Mouse (Mus musculus): ENCODE measurements around the gene Kdm1b. TPM values are rescaled to one million over a fixed set of nuclear protein-coding genes. Genes with fewer than 3 reads are reported as not detected.

The Kdm1b gene
- total and polyA plus RNA-seq, 3 experiments, result 9.6 to 12.6 TPM; not detected in 1

DNA sequence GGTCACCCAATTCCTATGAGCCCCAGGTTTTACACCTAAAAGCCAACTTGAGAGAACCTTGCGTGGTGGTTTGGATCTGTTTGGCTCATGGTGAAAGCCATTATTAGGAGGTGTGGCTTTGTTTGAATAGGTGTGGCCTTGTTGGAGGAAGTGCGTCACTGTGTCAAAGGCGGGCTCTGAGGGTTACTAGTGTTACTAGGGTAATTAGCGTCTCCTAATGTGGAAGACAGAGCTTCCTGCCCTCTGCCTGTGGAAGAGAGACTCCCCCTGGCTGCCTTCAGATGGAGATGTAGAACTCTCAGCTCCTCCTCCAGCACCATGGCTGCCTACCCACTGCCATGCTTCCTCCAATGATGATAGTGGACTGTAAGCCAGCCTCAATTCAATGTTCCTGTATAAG, 41.7 kb upstream of the Kdm1b start:
- no peak for DNase-seq (ENCODE audit: low read depth, low spot score)
- H3K4me3 ChIP-seq (ENCODE audit: control insufficient read depth in 1 of 2, insufficient read depth in 1 of 2, low read depth in 2 of 2, low read length in 2 of 2), result no peak overlapping the region
- no peaks in the 10 kb centered on the region for H3K79me2 ChIP-seq (ENCODE audit: control insufficient read depth, insufficient read depth, low read length, poor library complexity)
- H3K36me3 ChIP-seq (ENCODE audit: control insufficient read depth in 1 of 2, insufficient read depth in 2 of 2, low read length in 2 of 2), result no peaks in the 10 kb centered on the region
- H3K27ac ChIP-seq (ENCODE audit: control insufficient read depth, low read depth, low read length), result no peak overlapping the region
- H3K9ac ChIP-seq (ENCODE audit: control insufficient read depth, low read depth, low read length, poor library complexity, severe bottlenecking), result no peak overlapping the region
- no peaks in the 10 kb centered on the region for H3K9me3 ChIP-seq (replicated peaks; ENCODE audit: insufficient read depth, low read length)
- H3K4me1 ChIP-seq (ENCODE audit: control insufficient read depth in 1 of 2, insufficient read depth in 2 of 2, low read length in 2 of 2), result no peaks in the 10 kb centered on the region
- H3K27me3 ChIP-seq (ENCODE audit: control insufficient read depth in 1 of 2, insufficient read depth in 2 of 2, low read length in 2 of 2), result no peaks in the 10 kb centered on the region
- TF ChIP-seq MYC (IDR thresholded peaks at IDR 0.05; ENCODE audit: low read depth, low read length) (no peak), TAL1 (IDR thresholded peaks at IDR 0.05; ENCODE audit: low read length) (no peak), GABPA (IDR thresholded peaks at IDR 0.05; ENCODE audit: low read depth, low read length) (no peak), RCOR1 (IDR thresholded peaks at IDR 0.05; ENCODE audit: low read depth, low read length) (no peak), TCF12 (IDR thresholded peaks at IDR 0.05; ENCODE audit: low read depth, low read length) (no peak), EP300 (IDR thresholded peaks at IDR 0.05; ENCODE audit: low read depth in 1 of 2, low read length in 2 of 2) (no peak)

DNA sequence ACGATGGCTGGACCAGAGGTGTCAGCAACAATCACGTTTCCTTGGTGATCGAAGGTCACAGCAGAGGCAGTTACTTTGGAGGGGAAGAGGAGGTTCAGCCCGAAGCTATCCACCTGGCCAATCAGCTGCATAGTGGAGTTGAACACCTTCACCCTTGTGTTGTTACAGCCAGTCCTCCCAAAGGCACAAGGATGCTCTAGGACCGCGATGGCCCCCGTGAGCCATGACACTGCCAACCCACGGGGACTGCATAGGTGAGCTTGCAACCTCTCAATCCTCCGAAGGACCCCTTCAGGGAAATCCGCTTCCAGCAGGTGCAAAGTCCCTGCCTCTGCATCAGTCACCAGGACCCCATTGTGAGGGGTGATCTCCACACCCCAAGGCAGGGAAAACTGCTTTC, 29.6 kb upstream of the Kdm1b start:
- Histone ChIP-seq H3K4me1 (ENCODE audit: control insufficient read depth in 1 of 2, insufficient read depth in 2 of 2, low read length in 2 of 2) (no peaks in the 10 kb centered on the region), H3K79me2 (ENCODE audit: control insufficient read depth, insufficient read depth, low read length, poor library complexity) (no peaks in the 10 kb centered on the region), H3K27me3 (ENCODE audit: control insufficient read depth in 1 of 2, insufficient read depth in 2 of 2, low read length in 2 of 2) (no peaks in the 10 kb centered on the region), H3K9ac (ENCODE audit: control insufficient read depth, low read depth, low read length, poor library complexity, severe bottlenecking) (no peak overlapping the region), H3K27ac (ENCODE audit: control insufficient read depth, low read depth, low read length) (no peak overlapping the region), H3K36me3 (ENCODE audit: control insufficient read depth in 1 of 2, insufficient read depth in 2 of 2, low read length in 2 of 2) (no peaks in the 10 kb centered on the region), H3K9me3 (replicated peaks; ENCODE audit: insufficient read depth, low read length) (no peaks in the 10 kb centered on the region), H3K4me3 (ENCODE audit: control insufficient read depth in 1 of 2, insufficient read depth in 1 of 2, low read depth in 2 of 2, low read length in 2 of 2) (no peak overlapping the region)
- no peak for DNase-seq (ENCODE audit: low read depth, low spot score)
- TF ChIP-seq UBTF (IDR thresholded peaks at IDR 0.05; ENCODE audit: borderline replicate concordance, insufficient read depth, low read depth, low read length) (no peak), RAD21 (IDR thresholded peaks at IDR 0.05; ENCODE audit: low read depth, low read length) (no peak), TAL1 (IDR thresholded peaks at IDR 0.05; ENCODE audit: low read length) (no peak), GATA1 (IDR thresholded peaks at IDR 0.05; ENCODE audit: low read depth, low read length) (no peak), MYC (IDR thresholded peaks at IDR 0.05; ENCODE audit: low read depth, low read length) (no peak), MXI1 (IDR thresholded peaks at IDR 0.05; ENCODE audit: low read depth, low read length) (no peak), NELFE (IDR thresholded peaks at IDR 0.05; ENCODE audit: low read depth, low read length) (no peak), JUND (IDR thresholded peaks at IDR 0.05; ENCODE audit: low read depth, low read length) (no peak), ELF1 (IDR thresholded peaks at IDR 0.05; ENCODE audit: low read depth, low read length) (no peak), POLR2AphosphoS2 (IDR thresholded peaks at IDR 0.05; ENCODE audit: low read length) (no peak), ZNF384 (IDR thresholded peaks at IDR 0.05; ENCODE audit: low read depth, low read length) (no peak), USF2 (IDR thresholded peaks at IDR 0.05; ENCODE audit: borderline replicate concordance in 1 of 2, insufficient read depth in 1 of 2, low read depth in 1 of 2, low read length in 2 of 2) (no peak), MYB (IDR thresholded peaks at IDR 0.05; ENCODE audit: low read depth, low read length) (no peak), TCF12 (IDR thresholded peaks at IDR 0.05; ENCODE audit: low read depth, low read length) (no peak), SMC3 (IDR thresholded peaks at IDR 0.05; ENCODE audit: low read depth, low read length) (no peak), POLR2AphosphoS5 (IDR thresholded peaks at IDR 0.05; ENCODE audit: borderline replicate concordance, low read depth, low read length) (no peak), RCOR1 (IDR thresholded peaks at IDR 0.05; ENCODE audit: low read depth, low read length) (no peak)
